Mouse (Mus musculus): ENCODE measurements around the gene Vps52.

Gene Vps52

DNA sequence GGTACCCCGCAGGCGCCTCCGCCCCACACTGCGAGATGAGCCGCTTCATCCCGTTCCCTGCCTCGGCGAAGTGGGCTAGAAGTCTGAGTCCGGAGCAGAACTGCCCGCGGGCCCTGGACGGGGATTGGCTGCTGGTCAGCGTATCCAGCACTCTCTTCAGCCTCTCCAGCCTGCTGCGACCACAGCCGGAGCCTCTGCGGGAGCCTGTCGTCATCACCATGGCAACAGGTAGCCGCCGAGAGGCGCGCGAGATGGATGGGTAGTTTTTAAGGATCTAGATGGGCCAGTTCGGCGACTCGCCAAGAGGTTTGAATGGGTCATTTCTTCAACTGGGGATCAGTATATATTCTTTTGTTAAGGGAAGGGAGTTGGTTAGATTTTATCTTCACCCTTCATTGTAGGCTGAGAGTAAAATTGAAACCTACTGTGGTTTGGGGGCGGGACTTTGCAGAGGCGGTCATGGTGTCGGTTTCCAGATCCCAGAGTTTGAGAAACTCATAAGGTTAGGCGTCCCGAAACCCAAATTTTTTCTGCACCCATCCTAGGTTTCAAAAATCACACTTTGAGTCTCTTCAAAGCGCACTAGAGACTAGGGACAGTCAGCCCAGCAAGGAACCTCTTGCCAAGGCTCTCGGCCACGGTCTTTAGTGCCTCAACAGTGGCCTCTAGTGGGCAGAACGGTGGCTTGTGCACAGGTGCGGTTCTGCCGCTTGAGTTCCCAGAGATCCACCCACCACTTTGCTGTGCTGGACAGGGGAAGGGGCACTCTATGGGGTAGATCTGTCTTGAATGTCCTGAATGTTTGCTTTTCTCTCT lies 35.1 kb upstream of the Vps52 start:
- under 1% methylated on average over 36 of the region's 36 CpGs for WGBS

- 91% methylated on average over 7 of the region's 7 CpGs for WGBS
These were observed 34.3 kb upstream of the Vps52 start for GRCm38 (mm10) chr17:33921361-33921760.

- 87% methylated on average over 10 of the region's 10 CpGs for WGBS
These were observed 30.9 kb upstream of the Vps52 start for GRCm38 (mm10) chr17:33924577-33925283.

DNA sequence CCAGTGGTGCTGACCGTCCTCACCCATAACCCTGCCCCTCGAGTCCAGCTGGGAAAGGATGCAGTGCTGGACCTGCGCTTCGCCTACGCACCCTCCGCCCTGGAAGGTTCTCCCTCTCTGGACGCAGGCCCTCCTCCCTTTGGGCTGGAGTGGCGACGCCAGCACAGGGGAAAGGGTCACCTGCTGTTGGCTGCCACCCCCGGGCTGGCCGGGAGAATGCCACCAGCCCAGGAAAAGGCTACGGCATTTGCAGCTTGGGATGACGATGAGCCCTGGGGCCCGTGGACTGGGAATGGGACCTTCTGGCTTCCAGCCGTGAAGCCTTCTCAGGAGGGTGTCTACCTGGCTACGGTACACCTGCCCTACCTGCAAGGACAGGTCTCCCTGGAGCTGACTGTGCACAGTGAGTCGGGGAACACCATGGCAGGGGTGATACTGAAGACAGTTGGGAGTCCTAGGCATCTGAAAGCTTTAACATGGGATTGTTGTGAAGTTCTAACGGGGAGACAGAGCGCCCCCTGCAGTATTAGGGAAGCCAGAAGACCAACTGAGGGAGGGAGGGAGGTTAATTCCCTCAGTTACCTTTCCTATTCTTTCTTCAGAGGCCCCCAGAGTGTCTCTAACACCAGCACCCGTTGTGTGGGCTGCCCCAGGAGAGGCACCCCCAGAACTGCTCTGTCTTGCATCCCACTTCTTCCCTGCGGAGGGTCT lies 30.1 kb upstream of the Vps52 start:
- 80% methylated on average over 21 of the region's 21 CpGs for WGBS

DNA sequence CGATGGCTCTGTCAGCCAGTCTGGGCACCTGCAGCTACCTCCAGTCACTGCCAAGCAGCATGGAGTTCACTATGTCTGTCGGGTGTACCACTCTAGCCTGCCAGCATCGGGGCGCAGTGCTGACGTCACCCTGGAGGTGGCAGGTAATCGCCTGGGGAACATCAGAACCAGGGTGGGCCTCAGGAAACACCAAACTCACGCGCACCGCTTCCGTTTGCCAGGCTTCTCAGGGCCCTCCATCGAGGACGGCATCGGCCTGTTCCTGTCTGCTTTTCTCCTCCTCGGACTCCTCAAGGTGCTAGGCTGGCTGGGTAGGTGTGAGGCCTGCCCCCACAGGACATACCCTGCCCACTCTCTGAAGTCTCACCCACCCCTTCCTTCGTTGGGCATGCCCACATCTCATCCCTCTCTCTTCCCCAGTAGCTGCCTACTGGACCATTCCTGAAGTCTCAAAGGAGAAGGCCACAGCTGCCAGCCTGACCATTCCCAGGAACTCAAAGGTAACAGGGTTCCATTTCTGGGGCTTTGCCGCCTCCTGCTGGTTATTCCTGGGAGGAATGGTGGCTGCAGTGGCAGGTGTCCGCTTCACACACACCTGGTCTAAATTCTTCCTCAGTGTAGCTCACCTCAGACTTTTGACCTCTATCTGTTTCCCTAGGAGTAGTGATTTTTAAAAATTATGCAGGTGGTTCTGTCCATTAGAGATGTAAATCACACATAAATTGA lies 29.2 kb upstream of the Vps52 start:
- WGBS: 66% methylated on average over 17 of the region's 17 CpGs

- WGBS: 56% methylated on average over 21 of the region's 21 CpGs
These were observed 27.2 kb upstream of the Vps52 start for GRCm38 (mm10) chr17:33928251-33928947.

DNA sequence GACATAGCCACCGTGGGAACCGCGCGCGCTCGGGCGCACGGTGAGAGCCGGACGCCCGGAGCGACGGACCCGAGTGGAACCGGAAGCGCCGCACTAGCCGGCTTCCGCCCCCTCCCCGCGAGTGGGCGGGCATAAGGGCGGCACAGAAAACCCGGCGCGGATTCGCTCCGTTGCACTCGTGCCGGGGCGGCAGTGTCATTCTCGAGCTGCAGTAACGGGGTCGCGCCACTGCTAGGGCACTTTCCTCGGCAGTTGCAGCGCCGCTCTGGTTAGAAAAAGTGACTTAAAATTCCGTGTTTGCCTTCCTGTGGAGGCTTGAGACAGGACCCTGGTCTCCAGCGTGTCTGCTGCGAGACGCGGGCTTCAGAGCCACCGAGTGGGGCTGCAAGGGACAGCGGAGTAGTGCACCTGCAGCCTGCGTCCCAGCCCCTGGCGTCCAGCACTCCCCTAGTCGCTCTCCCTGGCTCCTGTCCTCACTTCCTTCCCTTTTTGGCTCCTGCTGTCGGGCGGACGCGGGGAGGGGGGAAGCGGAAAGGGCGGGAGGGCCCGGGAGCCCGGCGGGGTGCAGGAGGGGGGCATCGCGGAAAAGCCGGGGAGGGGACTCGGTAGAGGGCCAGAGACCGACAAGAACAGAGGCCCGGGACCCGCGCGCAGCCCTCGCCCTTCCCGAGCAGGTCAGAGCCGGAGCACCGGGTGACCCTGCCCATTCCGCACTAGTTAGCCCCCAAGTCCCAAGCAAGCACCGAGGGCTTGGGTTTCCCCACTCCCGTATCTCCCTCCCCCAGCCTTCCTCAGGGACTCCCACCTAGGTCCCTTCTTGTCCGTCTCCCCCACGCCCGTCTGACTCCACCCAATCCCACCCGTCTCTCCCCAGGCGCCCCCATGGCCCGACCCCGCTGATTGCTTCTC lies 26.0 kb upstream of the Vps52 start, which contains the start of gene Rgl2:
Gene Rgl2 (plus strand): TSS at position 173 of the 909 bp plus-strand sequence.
- under 1% methylated on average over 80 of the region's 80 CpGs for WGBS

GRCm38 (mm10) chr17:33930280-33931158 lies 25.1 kb upstream of the Vps52 start:
- WGBS: 1% methylated on average over 45 of the region's 45 CpGs

DNA sequence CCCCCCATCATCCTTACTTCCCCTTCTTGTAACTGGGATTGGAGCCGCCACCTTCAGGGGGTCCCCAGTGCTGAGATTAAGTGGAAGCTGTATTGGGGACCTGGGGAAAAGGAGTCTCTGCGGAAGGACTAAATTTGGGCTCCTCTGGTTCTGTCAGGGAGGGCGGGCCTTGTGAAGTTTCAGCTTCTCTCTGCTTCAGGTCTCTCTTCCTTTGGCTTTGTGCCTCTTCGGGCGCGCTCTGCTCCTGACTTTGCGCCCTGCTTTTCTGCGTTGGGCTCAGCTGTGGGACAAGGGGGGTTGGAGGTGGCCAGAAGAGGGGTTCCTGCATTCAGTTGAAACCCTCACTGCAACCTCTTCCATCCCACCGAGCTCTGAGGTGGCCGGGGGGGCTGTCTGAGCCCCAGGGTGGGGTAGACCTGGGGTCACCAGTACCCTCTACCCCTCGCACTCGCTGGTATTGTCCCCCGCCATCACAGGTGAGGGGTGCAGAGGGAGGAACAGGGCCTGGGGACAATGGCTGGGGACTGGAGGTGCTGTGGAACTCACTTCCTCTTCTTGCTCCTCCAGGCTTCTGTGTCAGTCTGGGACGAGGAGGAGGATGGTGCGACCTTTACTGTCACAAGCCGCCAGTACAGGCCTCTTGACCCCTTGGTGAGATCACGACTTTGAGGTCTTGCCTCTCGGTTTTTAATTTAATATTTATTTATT lies 24.3 kb upstream of the Vps52 start:
- WGBS: 45% methylated on average over 18 of the region's 18 CpGs

GRCm38 (mm10) chr17:33931947-33932346 lies 23.7 kb upstream of the Vps52 start:
- 89% methylated on average over 11 of the region's 11 CpGs for WGBS

- 91% methylated on average over 14 of the region's 14 CpGs for WGBS
These were observed 23.2 kb upstream of the Vps52 start for GRCm38 (mm10) chr17:33932448-33932847.

DNA sequence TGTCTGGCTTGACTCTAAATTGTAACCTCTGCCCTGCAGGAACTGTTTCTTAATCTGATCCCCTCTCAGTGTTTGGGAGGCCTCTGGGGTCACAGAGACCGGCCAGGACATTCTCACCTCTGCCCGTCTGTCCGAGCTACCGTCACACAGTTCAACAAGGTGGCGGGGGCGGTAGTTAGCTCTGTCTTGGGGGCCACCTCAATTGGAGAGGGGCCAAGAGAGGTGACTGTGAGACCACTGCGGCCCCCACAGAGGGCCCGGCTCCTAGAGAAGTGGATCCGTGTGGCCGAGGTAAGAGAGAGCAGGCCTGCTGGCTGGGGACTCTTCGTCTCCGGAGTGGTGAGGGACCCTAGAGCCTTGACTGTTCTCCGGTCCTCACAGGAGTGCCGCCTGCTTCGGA lies 22.6 kb upstream of the Vps52 start:
- 94% methylated on average over 15 of the region's 15 CpGs for WGBS

DNA sequence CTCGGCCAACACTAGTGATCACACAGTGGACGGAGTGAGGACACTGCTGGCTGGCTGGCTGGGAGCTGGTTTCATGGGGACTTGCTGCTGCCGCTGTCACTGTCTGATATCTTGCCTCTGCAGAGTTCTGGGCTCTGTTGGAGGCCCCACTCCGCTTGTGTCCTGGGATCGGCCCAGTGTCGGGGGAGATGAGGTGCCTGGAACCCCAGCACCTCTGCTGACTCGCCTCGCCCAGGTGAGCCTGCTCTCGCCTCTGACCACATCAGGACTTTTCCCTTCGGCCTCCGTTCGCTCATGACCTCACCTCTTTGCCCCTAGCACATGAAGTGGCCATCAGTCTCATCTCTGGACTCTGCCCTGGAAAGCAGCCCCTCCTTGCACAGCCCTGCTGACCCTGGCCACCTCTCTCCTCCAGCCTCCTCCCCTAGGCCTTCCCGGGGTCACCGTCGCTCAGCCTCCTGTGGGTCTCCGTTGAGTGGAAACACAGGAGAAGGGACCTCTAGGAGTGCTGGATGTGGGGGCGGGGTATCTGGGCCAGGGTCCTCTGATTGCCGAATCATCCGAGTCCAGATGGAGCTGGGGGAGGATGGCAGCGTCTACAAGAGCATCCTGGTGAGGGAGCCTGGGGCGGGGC lies 20.1 kb upstream of the Vps52 start:
- WGBS: 89% methylated on average over 21 of the region's 21 CpGs

DNA sequence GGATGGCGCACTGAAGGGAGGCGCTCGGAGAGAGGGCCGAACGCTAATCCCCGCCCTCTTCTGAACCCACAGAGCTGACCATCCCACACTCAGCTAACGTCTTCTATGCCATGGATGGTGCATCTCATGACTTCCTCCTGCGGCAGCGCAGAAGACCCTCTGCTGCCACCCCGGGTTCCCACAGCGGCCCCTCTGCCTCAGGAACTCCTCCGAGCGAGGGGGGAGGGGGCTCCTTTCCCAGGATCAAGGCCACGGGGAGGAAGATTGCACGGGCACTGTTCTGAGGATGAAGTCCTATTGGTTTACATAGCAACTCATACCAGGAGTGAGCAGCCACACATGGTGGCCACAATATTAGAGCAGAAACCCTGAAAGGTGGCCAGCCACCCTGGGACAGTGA lies 18.6 kb upstream of the Vps52 start:
- 84% methylated on average over 15 of the region's 15 CpGs for WGBS

DNA sequence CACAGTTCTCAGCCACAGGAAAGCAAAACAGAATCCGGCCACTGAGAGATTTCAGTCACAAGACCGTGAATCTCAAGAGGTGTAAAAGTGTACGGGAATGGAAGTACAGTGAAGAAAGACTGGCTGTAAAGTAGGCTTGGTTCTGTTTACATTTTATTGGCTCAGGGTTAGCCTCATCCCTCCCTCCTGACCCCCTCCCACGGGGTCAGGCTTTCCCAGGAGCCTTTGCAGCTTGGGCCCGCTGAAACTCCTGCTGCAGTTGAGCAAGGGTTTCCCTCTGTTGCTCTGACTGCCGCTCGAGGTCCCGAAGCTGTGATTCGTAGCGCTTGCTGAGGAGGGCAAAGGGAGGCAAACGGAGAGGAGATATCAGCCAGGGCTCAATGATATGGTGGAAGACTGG lies 16.8 kb upstream of the Vps52 start:
- WGBS: 81% methylated on average over 11 of the region's 11 CpGs

GRCm38 (mm10) chr17:33940206-33940805 lies 15.3 kb upstream of the Vps52 start, which contains the start of the genes Pfdn6 and Wdr46:
Gene Pfdn6, minus strand, starts transcription at chr17:33940343.
Gene Wdr46, plus strand, starts transcription at chr17:33940660.
- under 1% methylated on average over 36 of the region's 36 CpGs for WGBS

GRCm38 (mm10) chr17:33940981-33941380 lies 14.6 kb upstream of the Vps52 start:
- 3% methylated on average over 26 of the region's 26 CpGs for WGBS

All from cerebral cortex, adult 2 months (tissue).